Mouse (Mus musculus): ENCODE measurements around the gene Dctn5.

- TF ChIP-seq CTCF (IDR thresholded peaks at IDR 0.05; ENCODE audit: insufficient read depth, low read depth, low read length) (no peak), POLR2A (IDR thresholded peaks at IDR 0.05; ENCODE audit: insufficient read depth, low read depth, low read length) (no peak)
Measured at GRCm38 (mm10) chr7:122087195-122087982, 45.5 kb upstream of the Dctn5 start.
